ENCODE assay signal across 17 mouse cellular contexts in the genomic region with DNA sequence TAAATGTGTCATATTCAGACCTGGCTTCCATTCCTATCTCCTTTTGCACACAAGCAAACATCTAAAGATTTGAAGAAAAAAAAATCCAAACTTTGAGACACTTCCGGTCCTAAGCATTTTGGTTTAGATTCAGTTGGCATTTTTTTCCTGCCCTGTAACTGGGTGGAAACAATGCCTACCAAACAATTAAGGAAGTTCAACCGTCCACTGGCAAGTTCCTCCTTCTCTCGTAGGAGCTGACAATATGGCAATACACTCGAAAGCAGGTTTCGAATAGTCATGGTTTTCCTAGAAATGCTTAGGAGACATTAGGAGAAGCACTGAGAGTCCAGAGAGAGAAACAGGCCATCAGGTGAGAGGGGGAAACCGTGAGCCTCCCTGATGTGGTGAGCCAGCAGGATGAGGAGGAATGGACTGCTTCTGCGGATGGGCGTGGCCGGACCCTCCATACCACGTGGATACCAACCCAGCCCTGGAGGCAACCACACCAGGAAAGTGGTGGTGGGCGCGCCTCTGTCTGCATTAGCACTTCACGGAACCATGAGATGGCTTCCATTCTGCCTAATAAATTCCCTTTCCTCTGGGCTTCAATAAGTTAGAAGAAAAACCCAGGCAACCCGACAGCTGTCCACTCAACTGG. TPM values are rescaled to one million over a fixed set of nuclear protein-coding genes. Genes with fewer than 3 reads are reported as not detected.
DNase-seq lines count a peak whose midpoint lies in the region; ATAC-seq lines count a peak whose summit lies in the region.
"Had no signal": no experiment of that assay in that cellular context is flagged by ENCODE, and none has a peak within 500 bp of the region (broad histone marks: within the 10 kb centered on the region; RNA-seq: fewer than 3 reads in every experiment).

No protein-coding gene starts in this region.

- H3K27ac ChIP-seq in heart, embryonic 12.5 days (ENCODE audit: poor library complexity, severe bottlenecking): peak overlapping the region; percentile 37; the same call in 1 of the 2 replicates
- H3K27ac ChIP-seq in liver, embryonic 12.5 days: no peak overlapping the region
- H3K27ac ChIP-seq: embryonic facial prominence, embryonic 15.5 days; stomach, embryonic 15.5 days had no signal

- peaks cover 14% of the 10 kb centered on the region for H3K36me3 ChIP-seq in heart, embryonic 12.5 days
- peaks cover 3% of the 10 kb centered on the region for H3K36me3 ChIP-seq in liver, embryonic 12.5 days
- H3K36me3 ChIP-seq in megakaryocyte, embryonic 14.5 days (replicated peaks; ENCODE audit: low read length): peaks cover 29% of the 10 kb centered on the region
- H3K36me3 ChIP-seq: stomach, embryonic 15.5 days had no signal

- WGBS in heart, embryonic 12.5 days: 82% methylated on average over 14 of the region's 14 CpGs
- 33% methylated on average over 14 of the region's 14 CpGs for WGBS in liver, embryonic 12.5 days (ENCODE audit: insufficient replicate concordance)

- H3K9ac ChIP-seq in heart, embryonic 12.5 days: no peak overlapping the region
- H3K9ac ChIP-seq in liver, embryonic 12.5 days: no peak overlapping the region
- H3K9ac ChIP-seq: embryonic facial prominence, embryonic 15.5 days; stomach, embryonic 15.5 days had no signal

- ATAC-seq in heart, embryonic 12.5 days (ENCODE audit: insufficient number of reproducible peaks, low FRiP score): no peak
- ATAC-seq in liver, embryonic 12.5 days: 0 out of 2 replicates have a peak, but pooled peaks have one; percentile 40
- ATAC-seq: activated CD4-positive, CD25-positive, alpha-beta regulatory T cell, adult 4 months had no signal

- peaks cover 57% of the 10 kb centered on the region for H3K4me1 ChIP-seq in heart, embryonic 12.5 days (replicated peaks)
- H3K4me1 ChIP-seq in liver, embryonic 12.5 days: peaks cover 7% of the 10 kb centered on the region
- H3K4me1 ChIP-seq in megakaryocyte, embryonic 14.5 days: peaks cover 20% of the 10 kb centered on the region
- H3K4me1 ChIP-seq: stomach, embryonic 15.5 days had no signal

- no peak overlapping the region for H3K4me3 ChIP-seq in heart, embryonic 12.5 days
- no peak overlapping the region for H3K4me3 ChIP-seq in liver, embryonic 12.5 days
- H3K4me3 ChIP-seq in megakaryocyte, embryonic 14.5 days (replicated peaks): peak overlapping the region; percentile 53
- H3K4me3 ChIP-seq: embryonic facial prominence, embryonic 15.5 days; stomach, embryonic 15.5 days had no signal

- no peaks in the 10 kb centered on the region for H3K27me3 ChIP-seq in heart, embryonic 12.5 days (replicated peaks)
- no peaks in the 10 kb centered on the region for H3K27me3 ChIP-seq in liver, embryonic 12.5 days (replicated peaks)
- no peaks in the 10 kb centered on the region for H3K27me3 ChIP-seq in megakaryocyte, embryonic 14.5 days (replicated peaks)
- H3K27me3 ChIP-seq: embryonic facial prominence, embryonic 15.5 days; stomach, embryonic 15.5 days had no signal

- no peak overlapping the region for H3K4me2 ChIP-seq in heart, embryonic 12.5 days
- H3K4me2 ChIP-seq in liver, embryonic 12.5 days: 0 out of 2 replicates have a peak overlapping the region, but pooled peaks have one; percentile 4
- H3K4me2 ChIP-seq: embryonic facial prominence, embryonic 15.5 days; stomach, embryonic 15.5 days had no signal

- H3K9me3 ChIP-seq in heart, embryonic 12.5 days (replicated peaks): peaks cover 4% of the 10 kb centered on the region; the same call in 1 of the 2 replicates
- H3K9me3 ChIP-seq in liver, embryonic 12.5 days (replicated peaks): 0 out of 2 replicates have a peak, but pooled peaks cover 4% of the 10 kb centered on the region
- H3K9me3 ChIP-seq in megakaryocyte, embryonic 14.5 days: peaks cover 3% of the 10 kb centered on the region; the same call in 1 of the 2 replicates
- H3K9me3 ChIP-seq: embryonic facial prominence, embryonic 15.5 days; stomach, embryonic 15.5 days had no signal

- intact Hi-C loops in heart, postnatal 14 days (cut with DNase I): no loop called here
- intact Hi-C loops in left cerebral cortex, postnatal 10 days (cut with DNase I): loop anchor here (5.0 kb wide), 1 partner anchor 48 kb away; no protein-coding TSS in a partner anchor
- intact Hi-C loops in left cerebral cortex, postnatal 14 days (cut with DNase I): no loop called here

- DNase-seq in heart, postnatal 14 days: no peak
- peak; percentile 36 for DNase-seq in ZHBTc4 (ENCODE audit: low read depth, low spot score)
- no peak for DNase-seq in left cerebral cortex, postnatal 10 days (ENCODE audit: extremely low spot score in 1 of 2, low spot score in 2 of 2)
- DNase-seq in left cerebral cortex, postnatal 14 days (ENCODE audit: low spot score in 2 of 2): no peak
- DNase-seq in spleen, adult 12 weeks (ENCODE audit: low spot score): no peak
- DNase-seq: adrenal gland, postnatal 25 days; cerebellum, adult 8-10 months; heart, postnatal 10 days; kidney, adult 8-10 months; midbrain, embryonic 14.5 days; right cerebral cortex, adult 18-20 months had no signal

RNA-seq across cellular contexts. Expression of a gene that starts 24.6 kb away (rescaled TPM):
- 51.4 and 56.0 TPM in 2 replicates for polyA plus RNA-seq in heart, embryonic 12.5 days (2016; fragmentation: Nextera tagmentation; extraction: Ambion mirVana)
- total RNA-seq in heart, postnatal 14 days (2021): 100 to 1,000 TPM in 1 of 2 experiments, 10 to 100 TPM in 1; 95.6 to 104 TPM
- 6.9 and 7.8 TPM in 2 replicates for polyA plus RNA-seq in liver, embryonic 12.5 days (2016; fragmentation: Nextera tagmentation; extraction: Ambion mirVana)
- polyA plus RNA-seq in megakaryocyte, embryonic 14.5 days (2012; ENCODE audit: insufficient read depth, low replicate concordance): 0.78 and 4.7 TPM in 2 replicates
- total RNA-seq in left cerebral cortex, postnatal 10 days (2021): 10 to 100 TPM; 29.3 to 33.4 TPM
- 10 to 100 TPM; 24.6 to 28.2 TPM for total RNA-seq in left cerebral cortex, postnatal 14 days (2021)
